Comparison of ENCODE assay signal across 12 mouse cellular contexts in the genomic region with DNA sequence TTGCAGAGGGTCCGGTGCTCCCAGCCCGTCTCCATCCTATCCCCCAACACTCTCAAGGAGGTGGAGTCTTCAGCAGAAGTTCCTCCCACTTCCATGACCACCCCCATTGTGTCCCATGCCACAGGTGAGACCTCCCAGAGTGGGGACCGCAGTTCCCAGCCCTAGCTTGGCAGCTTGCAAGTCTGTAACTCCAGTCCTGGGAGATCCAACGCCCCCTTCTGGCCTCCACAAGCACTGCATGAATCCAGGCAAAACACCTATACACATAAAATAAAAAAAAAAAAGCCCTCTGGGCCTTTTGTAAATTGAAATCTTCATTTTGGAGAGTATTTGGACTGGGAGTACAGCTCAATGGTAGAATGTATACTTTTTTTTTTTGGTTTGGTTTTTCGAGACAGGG. TPM values are rescaled to one million over a fixed set of nuclear protein-coding genes. Genes with fewer than 3 reads are reported as not detected.
A peak's percentile ranks its signal among the peaks of the same experiment; 100 is the strongest.
DNase-seq lines count a peak whose midpoint lies in the region; TF ChIP-seq lines count a peak whose summit lies in the region.
"Had no signal": no experiment of that assay in that cellular context is flagged by ENCODE, and none has a peak within 500 bp of the region (broad histone marks: within the 10 kb centered on the region; RNA-seq: fewer than 3 reads in every experiment).

No protein-coding gene starts in this region.

- H3K4me1 ChIP-seq in CH12.LX (ENCODE audit: control insufficient read depth in 1 of 2, insufficient read depth in 2 of 2), result no peaks in the 10 kb centered on the region
- H3K4me1 ChIP-seq in MEL (ENCODE audit: control insufficient read depth in 1 of 2, insufficient read depth in 2 of 2, low read length in 2 of 2), result no peaks in the 10 kb centered on the region

- H3K9ac ChIP-seq in CH12.LX (ENCODE audit: insufficient read depth, low read depth), result no peak overlapping the region
- H3K9ac ChIP-seq in MEL (ENCODE audit: control insufficient read depth, low read depth, low read length, poor library complexity, severe bottlenecking), result no peak overlapping the region
- H3K9ac ChIP-seq: forebrain, embryonic 15.5 days; liver, embryonic 13.5 days had no signal

- TF ChIP-seq EP300 in CH12.LX (IDR thresholded peaks at IDR 0.05; ENCODE audit: low read length) (no peak), MEL (IDR thresholded peaks at IDR 0.05; ENCODE audit: low read depth in 1 of 2, low read length in 2 of 2) (no peak)

- in situ Hi-C loops in CH12.LX (cut with MboI; ENCODE audit: low pct_ligation_motif_present, low pct_unique_long_range_greater_than_20kb, low sequenced_read_pairs), result no loop called here

- dilution Hi-C loops in CH12.LX (cut with MboI; ENCODE audit: extremely low pct_ligation_motif_present, extremely low pct_unique_long_range_greater_than_20kb, low sequenced_read_pairs), result no loop called here

- H3K36me3 ChIP-seq in CH12.LX (replicated peaks in 1 of 2; ENCODE audit: control insufficient read depth in 1 of 2, insufficient read depth in 1 of 2, low read length in 1 of 2) (peaks cover 77 to 93% of the 10 kb centered on the region in 2 experiments), MEL (ENCODE audit: control insufficient read depth in 1 of 2, insufficient read depth in 2 of 2, low read length in 2 of 2) (peaks cover 0 to 1% of the 10 kb centered on the region in 2 experiments; a peak in 1 of 4 replicates)

- H3K4me3 ChIP-seq in CH12.LX (replicated peaks in 1 of 3; ENCODE audit: low read depth in 2 of 3, low read length in 2 of 3, poor library complexity in 1 of 3) (no peak overlapping the region), MEL (ENCODE audit: control insufficient read depth in 1 of 2, insufficient read depth in 1 of 2, low read depth in 2 of 2, low read length in 2 of 2) (no peak overlapping the region)
- H3K4me3 ChIP-seq: forebrain, embryonic 15.5 days; liver, embryonic 13.5 days had no signal

- H3K9me3 ChIP-seq in CH12.LX (replicated peaks; ENCODE audit: low read length), result no peaks in the 10 kb centered on the region
- H3K9me3 ChIP-seq in MEL (replicated peaks; ENCODE audit: insufficient read depth, low read length), result no peaks in the 10 kb centered on the region
- H3K9me3 ChIP-seq: forebrain, embryonic 15.5 days; liver, embryonic 13.5 days had no signal

- TF ChIP-seq CTCF in CH12.LX (conservative IDR thresholded peaks at IDR 0.05 in 1 of 2, IDR thresholded peaks at IDR 0.05 in 1 of 2; ENCODE audit: low read depth in 2 of 2, low read length in 2 of 2), result peak; percentile 13 to 43; a peak in 2 of 4 replicates
- TF ChIP-seq CTCF in MEL (IDR thresholded peaks at IDR 0.05 in 2 of 3, conservative IDR thresholded peaks at IDR 0.05 in 1 of 3; ENCODE audit: control insufficient read depth in 1 of 3, insufficient read depth in 1 of 3, low read depth in 2 of 3, low read length in 3 of 3, poor library complexity in 1 of 3, severe bottlenecking in 1 of 3), result peak; percentile 56 to 65 (median 60)

- DNase-seq in left cerebral cortex, postnatal 4 days, result peak; percentile 22
- DNase-seq in left cerebral cortex, postnatal 14 days (ENCODE audit: low spot score in 2 of 2), result no peak
- DNase-seq in CH12.LX (ENCODE audit: extremely low read depth) (peak; percentile 34), MEL (ENCODE audit: low read depth, low spot score) (peak; percentile 68)
- DNase-seq in retina, embryonic 14.5 days (ENCODE audit: low spot score), result peak; percentile 44
- no peak for DNase-seq in layer of hippocampus, postnatal 25 days (ENCODE audit: extremely low spot score in 1 of 2, low spot score in 1 of 2)
- no peak for DNase-seq in embryo, embryonic 9.5 days (ENCODE audit: extremely low spot score)
- DNase-seq: adrenal gland, postnatal 25 days; embryo, embryonic 11 days; kidney, postnatal 14 days; liver, embryonic 13.5 days had no signal

- TF ChIP-seq POLR2A in CH12.LX (IDR thresholded peaks at IDR 0.05; ENCODE audit: low read depth, low read length) (no peak), MEL (IDR thresholded peaks at IDR 0.05; ENCODE audit: control insufficient read depth in 1 of 2, insufficient read depth in 1 of 2, low read depth in 1 of 2, low read length in 2 of 2, poor library complexity in 1 of 2) (no peak)

- H3K27ac ChIP-seq in CH12.LX (ENCODE audit: insufficient read depth, low read depth), result no peak overlapping the region
- H3K27ac ChIP-seq in MEL (ENCODE audit: control insufficient read depth, low read depth, low read length), result no peak overlapping the region
- H3K27ac ChIP-seq: forebrain, embryonic 15.5 days; liver, embryonic 13.5 days had no signal

- intact Hi-C loops in left cerebral cortex, postnatal 4 days (cut with DNase I), result no loop called here
- intact Hi-C loops in left cerebral cortex, postnatal 14 days (cut with DNase I), result no loop called here

- H3K4me2 ChIP-seq in CH12.LX (ENCODE audit: insufficient read depth, low read depth, poor library complexity, severe bottlenecking), result no peak overlapping the region
- H3K4me2 ChIP-seq: forebrain, embryonic 15.5 days; liver, embryonic 13.5 days had no signal

- H3K27me3 ChIP-seq in CH12.LX (replicated peaks) (no peaks in the 10 kb centered on the region), MEL (ENCODE audit: control insufficient read depth in 1 of 2, insufficient read depth in 2 of 2, low read length in 2 of 2) (no peaks in the 10 kb centered on the region)
- H3K27me3 ChIP-seq: forebrain, embryonic 15.5 days; liver, embryonic 13.5 days had no signal

- no peaks in the 10 kb centered on the region for H3K79me2 ChIP-seq in CH12.LX (replicated peaks; ENCODE audit: control insufficient read depth, extremely low read depth, insufficient read depth, poor library complexity, severe bottlenecking)
- H3K79me2 ChIP-seq in MEL (ENCODE audit: control insufficient read depth, insufficient read depth, low read length, poor library complexity), result no peaks in the 10 kb centered on the region

- TF ChIP-seq RAD21 in CH12.LX (IDR thresholded peaks at IDR 0.05; ENCODE audit: low read depth, low read length) (no peak), MEL (IDR thresholded peaks at IDR 0.05; ENCODE audit: low read depth, low read length) (no peak; the same call in 1 of the 2 replicates)

TF ChIP-seq in CH12.LX, 34 proteins besides CTCF, POLR2A, EP300 and RAD21 (continues in another document):
- TF ChIP-seq USF1 (IDR thresholded peaks at IDR 0.05; ENCODE audit: low read depth, low read length) (no peak), MXI1 (IDR thresholded peaks at IDR 0.05; ENCODE audit: low read depth, low read length) (no peak)

TF ChIP-seq in MEL, 35 proteins besides CTCF, POLR2A, EP300 and RAD21 (continues in another document):
- TF ChIP-seq SMC3 (IDR thresholded peaks at IDR 0.05; ENCODE audit: low read depth, low read length), result peak; percentile 45
- peak; percentile 83 for TF ChIP-seq ZNF384 (IDR thresholded peaks at IDR 0.05; ENCODE audit: low read depth, low read length)
- TF ChIP-seq ZC3H11A (IDR thresholded peaks at IDR 0.05; ENCODE audit: low read depth, low read length), result no peak

RNA-seq across cellular contexts. Expression of gene Acrbp, which starts 1.7 kb away (rescaled TPM):
- 10 to 100 TPM; 11.7 to 13.0 TPM for total RNA-seq in left cerebral cortex, postnatal 4 days (2021)
- total RNA-seq in left cerebral cortex, postnatal 14 days (2021), result 1 to 10 TPM; 5.7 to 9.0 TPM
- total RNA-seq in CH12.LX (2012; rRNA removed) (3.1 and 3.3 TPM in 2 replicates), CH12.LX (2014; rRNA removed) (1.1 and 1.7 TPM in 2 replicates), MEL (2012; rRNA removed) (1.2 and 3.3 TPM in 2 replicates)
- polyA plus RNA-seq in CH12.LX (2012; ENCODE audit: insufficient read length, low read depth) (4.0 and 4.9 TPM in 2 replicates), MEL (2012; ENCODE audit: insufficient read depth in 1 of 2, insufficient read length in 2 of 2, low read depth in 1 of 2, low replicate concordance in 2 of 2, missing spikeins in 1 of 2) (1 to 10 TPM in 1 of 2 experiments, not detected in 1; 5.3 TPM)
- 10 to 100 TPM in 1 of 2 experiments, 1 to 10 TPM in 1; 8.2 to 12.4 TPM for total RNA-seq in layer of hippocampus, postnatal 25 days (2021)

RNA-seq across cellular contexts. Expression of gene Ing4, which starts 11.7 kb away (rescaled TPM):
- 10 to 100 TPM; 67.4 to 72.0 TPM for total RNA-seq in left cerebral cortex, postnatal 4 days (2021)
- total RNA-seq in left cerebral cortex, postnatal 14 days (2021), result 10 to 100 TPM; 60.8 to 61.1 TPM
- 23.8 and 27.3 TPM in 2 replicates for total RNA-seq in CH12.LX (2012; rRNA removed)
- 31.3 and 32.2 TPM in 2 replicates for total RNA-seq in CH12.LX (2014; rRNA removed)
- polyA plus RNA-seq in CH12.LX (2012; ENCODE audit: insufficient read length, low read depth), result 21.3 and 25.1 TPM in 2 replicates
- total RNA-seq in MEL (2012; rRNA removed), result 26.3 and 29.5 TPM in 2 replicates
- polyA plus RNA-seq in MEL (2012; ENCODE audit: insufficient read depth in 1 of 2, insufficient read length in 2 of 2, low read depth in 1 of 2, low replicate concordance in 2 of 2, missing spikeins in 1 of 2), result 10 to 100 TPM in 1 of 2 experiments, not detected in 1; 34.9 TPM
- 10 to 100 TPM; 61.4 to 61.5 TPM for total RNA-seq in layer of hippocampus, postnatal 25 days (2021)

RNA-seq across cellular contexts. Expression of gene Lpar5, which starts 16.5 kb away (rescaled TPM):
- 1 to 10 TPM; 1.3 TPM for total RNA-seq in left cerebral cortex, postnatal 4 days (2021)
- under 1 TPM; 0.40 to 0.66 TPM for total RNA-seq in left cerebral cortex, postnatal 14 days (2021)
- 4.4 and 4.5 TPM in 2 replicates for total RNA-seq in CH12.LX (2012; rRNA removed)
- 3.3 and 4.8 TPM in 2 replicates for total RNA-seq in CH12.LX (2014; rRNA removed)
- polyA plus RNA-seq in CH12.LX (2012; ENCODE audit: insufficient read length, low read depth), result 14.4 and 25.9 TPM in 2 replicates
- total RNA-seq in MEL (2012; rRNA removed), result 2.8 and 3.5 TPM in 2 replicates
- 10 to 100 TPM in 1 of 2 experiments, not detected in 1; 16.2 TPM for polyA plus RNA-seq in MEL (2012; ENCODE audit: insufficient read depth in 1 of 2, insufficient read length in 2 of 2, low read depth in 1 of 2, low replicate concordance in 2 of 2, missing spikeins in 1 of 2)
- total RNA-seq in layer of hippocampus, postnatal 25 days (2021), result under 1 TPM; 0.35 to 0.96 TPM

RNA-seq across cellular contexts. Expression of gene Zfp384, which starts 42.3 kb away (rescaled TPM):
- total RNA-seq in left cerebral cortex, postnatal 4 days (2021), result 10 to 100 TPM; 51.8 to 56.1 TPM
- total RNA-seq in left cerebral cortex, postnatal 14 days (2021), result 10 to 100 TPM; 41.7 to 42.6 TPM
- total RNA-seq in CH12.LX (2012; rRNA removed) (14.0 and 14.5 TPM in 2 replicates), CH12.LX (2014; rRNA removed) (14.9 and 17.0 TPM in 2 replicates), MEL (2012; rRNA removed) (19.2 and 19.5 TPM in 2 replicates)
- polyA plus RNA-seq in CH12.LX (2012; ENCODE audit: insufficient read length, low read depth) (32.0 and 34.4 TPM in 2 replicates), MEL (2012; ENCODE audit: insufficient read depth in 1 of 2, insufficient read length in 2 of 2, low read depth in 1 of 2, low replicate concordance in 2 of 2, missing spikeins in 1 of 2) (10 to 100 TPM in 1 of 2 experiments, not detected in 1; 57.4 TPM)
- total RNA-seq in layer of hippocampus, postnatal 25 days (2021), result 10 to 100 TPM; 42.4 to 49.6 TPM

RNA-seq across cellular contexts. Expression of gene Chd4, which starts 44.5 kb away (rescaled TPM):
- 100 to 1,000 TPM; 173 to 175 TPM for total RNA-seq in left cerebral cortex, postnatal 4 days (2021)
- total RNA-seq in left cerebral cortex, postnatal 14 days (2021), result 100 to 1,000 TPM; 157 TPM
- 165 and 174 TPM in 2 replicates for total RNA-seq in CH12.LX (2012; rRNA removed)
- total RNA-seq in CH12.LX (2014; rRNA removed), result 72.7 and 86.0 TPM in 2 replicates
- 200 and 225 TPM in 2 replicates for polyA plus RNA-seq in CH12.LX (2012; ENCODE audit: insufficient read length, low read depth)
- 173 and 193 TPM in 2 replicates for total RNA-seq in MEL (2012; rRNA removed)
- 100 to 1,000 TPM in 1 of 2 experiments, 10 to 100 TPM in 1; 93.0 to 232 TPM for polyA plus RNA-seq in MEL (2012; ENCODE audit: insufficient read depth in 1 of 2, insufficient read length in 2 of 2, low read depth in 1 of 2, low replicate concordance in 2 of 2, missing spikeins in 1 of 2)
- total RNA-seq in layer of hippocampus, postnatal 25 days (2021), result 100 to 1,000 TPM; 153 to 194 TPM

Comparison
In these comparisons a context has a peak if more than half of its experiments do, and no peak if none do; other contexts are left out.
1. DNase-seq: peak in left cerebral cortex, postnatal 4 days (single experiment), CH12.LX (single experiment), MEL (single experiment) and retina, embryonic 14.5 days (single experiment); none in left cerebral cortex, postnatal 14 days (0 of 2), layer of hippocampus, postnatal 25 days (0 of 2) and embryo, embryonic 9.5 days (single experiment).